Mouse (Mus musculus) cerebellum, adult 2 months (tissue): ENCODE measurements around the gene Spaca7.
"Not testable (repeated sequence)": the region's sequence is repeated elsewhere in the genome, so short reads cannot be mapped to it uniquely, and the experiment has no call there.

Experiments
- CTCF ChIP-seq: fragments of 200-500 bp; IDR thresholded peaks from 2 replicates; pipeline ENCODE4 v1.5.1; 2011; ENCODE audit warnings: low read depth, mild to moderate bottlenecking, control low read depth, low read length, moderate library complexity, borderline replicate concordance; ENCODE audit not compliant: insufficient read depth
- POLR2A ChIP-seq: fragments of 200-500 bp; IDR thresholded peaks from 2 replicates; pipeline ENCODE4 v1.6.1; 2011; ENCODE audit warnings: low read length, control low read depth, borderline replicate concordance; ENCODE audit not compliant: insufficient read depth

DNA sequence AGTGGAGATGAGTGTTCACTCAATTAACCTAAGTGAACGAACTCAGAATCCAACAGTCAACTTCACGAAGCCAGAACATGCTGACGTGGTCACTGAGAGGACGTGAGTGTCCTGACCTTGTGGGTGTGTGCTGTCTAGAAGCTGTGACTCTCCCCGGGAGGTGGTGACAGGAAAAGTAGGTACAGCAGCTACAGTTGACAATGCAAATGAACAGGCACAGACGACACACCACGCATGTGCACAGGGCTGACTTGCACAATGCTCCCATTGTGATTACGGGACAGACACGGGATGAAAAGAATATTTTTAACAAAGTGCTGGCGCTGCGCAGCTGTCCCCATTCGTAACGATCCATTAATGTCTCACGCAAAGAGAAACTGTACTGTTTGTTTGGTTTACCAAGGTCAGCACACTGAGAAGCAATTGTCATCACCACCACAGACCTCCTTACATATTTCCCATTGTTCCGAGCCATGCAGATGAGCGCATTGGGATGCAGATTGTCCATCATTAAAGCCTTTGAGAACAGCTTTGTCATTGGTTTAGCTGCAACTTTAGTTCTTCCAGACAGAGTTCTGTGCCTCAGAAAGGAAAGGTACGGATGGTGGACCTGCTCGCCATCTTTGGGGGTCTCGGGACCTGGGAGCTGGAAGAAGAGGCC is 6.6 kb downstream of the Spaca7 start:
- not testable (repeated sequence) for TF ChIP-seq POLR2A, CTCF
